Mouse (Mus musculus): ENCODE results near the gene Olfr96. TPM values are rescaled to one million over a fixed set of nuclear protein-coding genes. Genes with fewer than 3 reads are reported as not detected.

The Olfr96 gene
- polyA plus RNA-seq (2014; fragmentation: Nextera tagmentation; extraction: Ambion mirVana): not detected in 2 replicates

DNA sequence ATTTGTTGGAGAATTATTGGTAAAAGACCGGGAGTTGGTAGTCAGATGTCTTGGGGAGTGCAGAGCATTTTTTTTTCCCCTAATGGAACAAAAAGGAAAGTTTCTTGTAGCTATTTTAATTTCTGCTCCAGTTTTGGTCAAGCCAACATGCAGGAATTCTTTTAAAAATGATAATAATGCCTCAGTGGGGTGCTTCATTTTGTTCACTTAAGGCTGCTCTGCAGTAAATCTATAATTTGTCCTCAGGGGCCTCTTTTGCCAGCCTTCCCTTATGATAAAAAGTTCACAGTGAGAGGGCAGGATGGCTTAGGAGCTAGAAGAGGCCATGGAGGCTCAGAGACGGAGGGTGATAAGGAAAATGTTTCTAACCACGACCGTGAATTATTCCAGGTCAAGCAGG lies at the start of gene Olfr96:
Gene Olfr96, plus strand, starts transcription at position 301 of the 400 bp plus-strand sequence.
- H3K27ac ChIP-seq (ENCODE audit: low read depth, low read length): no peak within 1 kb of the TSS
- H3K27me3 ChIP-seq (ENCODE audit: control insufficient read depth, insufficient read depth, low read length): no peaks in the 10 kb centered on the region
- no peaks in the 10 kb centered on the region for H3K9me3 ChIP-seq (ENCODE audit: control insufficient read depth, low read length)
- no peak within 1 kb of the TSS for H3K9ac ChIP-seq (replicated peaks; ENCODE audit: low read depth, low read length)
- no peak for ATAC-seq (ENCODE audit: low read depth)
- no peaks in the 10 kb centered on the region for H3K4me1 ChIP-seq (ENCODE audit: control insufficient read depth, insufficient read depth, low read length)
- no peak within 1 kb of the TSS for H3K4me2 ChIP-seq (ENCODE audit: low read depth, low read length)
- H3K36me3 ChIP-seq (ENCODE audit: control insufficient read depth, insufficient read depth, low read length): no peaks in the 10 kb centered on the region
- 71% methylated on average over 4 of the region's 4 CpGs for WGBS
- no peak within 1 kb of the TSS for H3K4me3 ChIP-seq (ENCODE audit: low read depth, low read length)

DNA sequence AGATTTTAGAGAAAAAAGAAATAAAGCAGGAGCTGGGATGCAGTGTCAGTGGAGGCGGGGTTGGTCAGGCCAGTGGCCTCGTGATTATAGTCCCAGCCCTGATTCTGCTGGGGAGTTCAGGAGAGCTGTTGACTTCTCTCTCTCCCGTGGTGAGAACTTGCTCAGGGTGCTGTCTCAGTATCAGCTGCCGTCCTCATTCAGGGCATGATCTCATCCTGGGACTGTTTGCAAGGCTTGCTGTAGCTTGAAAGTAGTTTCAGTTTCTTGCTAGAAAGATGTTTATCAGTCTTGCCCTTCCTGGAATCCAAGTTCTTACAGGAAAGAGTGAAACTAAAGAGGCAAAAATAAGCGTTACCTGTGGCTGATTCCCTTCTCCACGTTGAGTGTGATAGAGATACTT lies 34.5 kb upstream of the Olfr96 start:
- Histone ChIP-seq H3K4me1 (ENCODE audit: control insufficient read depth, insufficient read depth, low read length) (no peaks in the 10 kb centered on the region), H3K36me3 (ENCODE audit: control insufficient read depth, insufficient read depth, low read length) (no peaks in the 10 kb centered on the region), H3K27me3 (ENCODE audit: control insufficient read depth, insufficient read depth, low read length) (no peaks in the 10 kb centered on the region), H3K4me3 (ENCODE audit: low read depth, low read length) (no peak overlapping the region), H3K9me3 (ENCODE audit: control insufficient read depth, low read length) (no peaks in the 10 kb centered on the region), H3K4me2 (ENCODE audit: low read depth, low read length) (no peak overlapping the region), H3K27ac (ENCODE audit: low read depth, low read length) (no peak overlapping the region), H3K9ac (replicated peaks; ENCODE audit: low read depth, low read length) (no peak overlapping the region)
- 56% methylated on average over 6 of the region's 6 CpGs for WGBS
- ATAC-seq (ENCODE audit: low read depth): no peak

DNA sequence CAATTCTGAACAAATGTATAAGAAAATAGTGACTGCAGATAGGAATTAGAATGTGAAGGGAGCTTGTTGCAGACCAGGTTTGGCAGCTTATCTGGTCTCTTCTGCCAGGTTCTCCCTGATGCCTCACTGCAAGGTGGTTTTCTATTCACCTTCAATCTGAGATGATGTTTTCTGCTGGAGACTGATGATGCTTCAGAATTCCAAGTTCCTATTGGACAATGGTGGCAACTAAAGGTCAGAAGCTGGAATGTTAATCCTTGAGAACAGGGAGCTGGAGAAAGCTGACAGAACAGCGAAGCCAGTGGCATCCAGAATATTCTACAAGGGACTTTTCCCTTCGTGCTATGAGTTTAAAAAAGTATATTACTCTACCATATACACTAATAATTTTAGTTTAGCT lies 29.2 kb upstream of the Olfr96 start:
- no peaks in the 10 kb centered on the region for H3K27me3 ChIP-seq (ENCODE audit: control insufficient read depth, insufficient read depth, low read length)
- WGBS: 46% methylated on average over 2 of the region's 2 CpGs
- H3K27ac ChIP-seq (ENCODE audit: low read depth, low read length): no peak overlapping the region
- no peak overlapping the region for H3K4me3 ChIP-seq (ENCODE audit: low read depth, low read length)
- H3K36me3 ChIP-seq (ENCODE audit: control insufficient read depth, insufficient read depth, low read length): no peaks in the 10 kb centered on the region
- no peak overlapping the region for H3K9ac ChIP-seq (replicated peaks; ENCODE audit: low read depth, low read length)
- no peak overlapping the region for H3K4me2 ChIP-seq (ENCODE audit: low read depth, low read length)
- H3K4me1 ChIP-seq (ENCODE audit: control insufficient read depth, insufficient read depth, low read length): no peaks in the 10 kb centered on the region
- no peaks in the 10 kb centered on the region for H3K9me3 ChIP-seq (ENCODE audit: control insufficient read depth, low read length)
- no peak; the same call in 1 of the 2 replicates for ATAC-seq (ENCODE audit: low read depth)

DNA sequence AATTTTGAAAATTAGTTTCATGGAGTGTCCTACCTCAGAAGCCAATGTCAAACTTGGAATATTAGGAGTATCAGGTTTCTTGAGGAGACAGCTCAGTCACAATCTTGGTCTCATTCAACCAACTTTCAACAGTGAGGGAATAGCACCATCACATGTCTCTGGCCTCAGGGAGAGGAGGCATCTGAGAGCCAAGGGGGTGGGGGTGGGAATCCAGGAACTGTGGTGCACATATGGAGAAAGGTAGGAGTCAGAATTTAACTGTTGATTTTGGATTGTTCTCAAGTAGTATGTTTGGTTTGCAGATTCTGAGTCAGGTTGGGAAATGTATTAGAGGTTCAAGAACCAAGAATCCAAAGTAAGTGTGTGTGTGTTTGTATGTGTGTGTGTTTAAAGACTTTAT lies 26.9 kb upstream of the Olfr96 start:
- Histone ChIP-seq H3K36me3 (ENCODE audit: control insufficient read depth, insufficient read depth, low read length) (no peaks in the 10 kb centered on the region), H3K4me3 (ENCODE audit: low read depth, low read length) (no peak overlapping the region), H3K4me2 (ENCODE audit: low read depth, low read length) (no peak overlapping the region), H3K27ac (ENCODE audit: low read depth, low read length) (no peak overlapping the region), H3K9ac (replicated peaks; ENCODE audit: low read depth, low read length) (no peak overlapping the region), H3K4me1 (ENCODE audit: control insufficient read depth, insufficient read depth, low read length) (no peaks in the 10 kb centered on the region), H3K27me3 (ENCODE audit: control insufficient read depth, insufficient read depth, low read length) (peaks cover 10% of the 10 kb centered on the region; the same call in 1 of the 2 replicates), H3K9me3 (ENCODE audit: control insufficient read depth, low read length) (no peaks in the 10 kb centered on the region)
- ATAC-seq (ENCODE audit: low read depth): no peak

DNA sequence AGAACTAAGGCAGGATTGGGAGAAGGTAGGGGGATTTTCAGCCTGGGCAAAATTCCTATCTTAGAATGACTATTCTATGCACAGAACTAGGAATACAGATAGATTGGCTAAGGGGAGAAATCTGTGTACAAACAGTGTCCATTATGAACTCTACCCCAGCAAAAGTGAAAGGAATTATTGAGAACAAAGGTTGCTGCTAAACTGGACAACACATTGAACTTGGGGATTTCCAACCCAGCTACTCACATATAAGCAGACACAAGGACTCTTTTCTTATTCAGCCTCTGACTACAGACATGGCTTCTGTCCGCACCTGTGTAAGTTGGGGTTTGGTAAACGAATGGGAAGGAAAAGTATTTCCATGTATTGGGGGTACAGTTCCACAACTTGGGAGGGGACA lies 26.3 kb upstream of the Olfr96 start, which contains the start of gene Ubd:
Gene Ubd, plus strand, starts transcription at position 237 of the 400 bp plus-strand sequence.
- Histone ChIP-seq H3K27ac (ENCODE audit: low read depth, low read length) (no peak within 1 kb of the TSS), H3K27me3 (ENCODE audit: control insufficient read depth, insufficient read depth, low read length) (peaks cover 10% of the 10 kb centered on the region)
- whole genome bisulfite sequencing: 88% methylated on average over 2 of the region's 2 CpGs

DNA sequence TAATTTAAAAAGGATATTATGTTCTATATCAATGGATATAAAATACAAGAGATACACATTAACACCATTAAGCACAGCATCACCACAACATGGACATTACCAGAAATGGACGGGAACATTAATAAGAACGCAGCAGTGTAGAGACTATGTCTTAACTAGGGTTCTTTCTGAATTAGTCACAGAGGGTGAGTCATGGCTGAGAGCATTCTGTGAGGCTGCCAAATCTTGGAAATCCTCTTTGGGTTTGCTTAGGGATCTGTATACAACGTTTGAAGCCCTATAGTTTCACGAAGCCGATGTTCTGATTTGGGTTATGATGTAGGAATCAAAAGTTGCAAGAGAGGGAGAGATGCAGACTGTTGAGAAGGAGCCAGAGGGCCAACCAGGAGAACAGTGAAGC lies 25.2 kb upstream of the Olfr96 start:
- H3K9ac ChIP-seq (replicated peaks; ENCODE audit: low read depth, low read length): no peak overlapping the region
- H3K27ac ChIP-seq (ENCODE audit: low read depth, low read length): no peak overlapping the region
- H3K4me3 ChIP-seq (ENCODE audit: low read depth, low read length): no peak overlapping the region
- WGBS: 93% methylated on average over 5 of the region's 5 CpGs
- no peaks in the 10 kb centered on the region for H3K36me3 ChIP-seq (ENCODE audit: control insufficient read depth, insufficient read depth, low read length)
- peaks cover 10% of the 10 kb centered on the region for H3K27me3 ChIP-seq (ENCODE audit: control insufficient read depth, insufficient read depth, low read length)
- no peaks in the 10 kb centered on the region for H3K4me1 ChIP-seq (ENCODE audit: control insufficient read depth, insufficient read depth, low read length)
- H3K9me3 ChIP-seq (ENCODE audit: control insufficient read depth, low read length): no peaks in the 10 kb centered on the region
- H3K4me2 ChIP-seq (ENCODE audit: low read depth, low read length): no peak overlapping the region
- ATAC-seq (ENCODE audit: low read depth): no peak

More for the DNA sequence above, 26.3 kb upstream of the Olfr96 start, which contains the start of gene Ubd:
- no peaks in the 10 kb centered on the region for H3K4me1 ChIP-seq (ENCODE audit: control insufficient read depth, insufficient read depth, low read length)
- H3K36me3 ChIP-seq (ENCODE audit: control insufficient read depth, insufficient read depth, low read length): no peaks in the 10 kb centered on the region
- no peak within 1 kb of the TSS for H3K4me3 ChIP-seq (ENCODE audit: low read depth, low read length)
- no peaks in the 10 kb centered on the region for H3K9me3 ChIP-seq (ENCODE audit: control insufficient read depth, low read length)
- H3K9ac ChIP-seq (replicated peaks; ENCODE audit: low read depth, low read length): no peak within 1 kb of the TSS
- H3K4me2 ChIP-seq (ENCODE audit: low read depth, low read length): no peak within 1 kb of the TSS
- ATAC-seq (ENCODE audit: low read depth): no peak

DNA sequence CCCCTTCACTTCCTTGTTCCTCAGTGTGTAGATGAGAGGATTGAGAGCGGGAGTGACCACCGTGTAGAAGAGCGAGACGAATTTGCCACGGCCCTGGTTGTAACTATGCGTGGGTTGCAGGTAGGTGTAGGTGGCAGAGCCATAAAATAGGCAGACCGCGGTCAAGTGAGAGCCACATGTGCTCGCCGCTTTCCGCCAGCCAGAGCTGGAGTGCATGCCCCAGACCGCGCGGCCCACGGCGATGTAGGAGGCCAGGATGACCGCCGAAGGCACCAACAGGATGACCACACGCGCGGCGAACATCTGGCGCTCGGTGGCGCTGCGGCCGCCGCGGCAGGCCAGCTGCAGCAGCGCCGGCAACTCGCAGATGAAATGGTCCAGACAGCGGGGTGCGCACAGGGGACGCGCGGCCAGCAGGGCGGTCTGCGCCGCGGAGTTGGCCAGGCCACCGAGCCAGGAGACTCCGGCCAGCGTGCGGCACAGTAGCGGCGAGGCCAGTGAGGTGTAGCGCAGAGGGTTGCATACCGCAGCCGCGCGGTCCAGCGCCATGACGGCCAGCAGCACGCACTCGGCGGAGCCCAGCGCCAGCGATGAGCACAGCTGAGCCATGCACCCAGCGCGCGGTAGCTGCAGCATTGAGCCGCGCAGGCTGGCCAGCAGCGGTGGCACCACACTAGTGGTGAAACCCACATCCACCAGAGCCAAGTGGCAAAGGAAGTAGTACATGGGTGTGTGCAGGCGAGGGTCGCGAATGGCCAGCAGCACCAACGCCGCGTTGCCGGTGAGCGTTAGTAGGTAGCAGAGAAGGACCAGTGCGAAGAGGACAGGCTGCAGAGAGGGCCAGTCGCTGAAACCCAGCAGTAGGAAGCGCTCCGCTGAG lies 22.9 kb upstream of the Olfr96 start:
- Histone ChIP-seq H3K9me3 (ENCODE audit: control insufficient read depth, low read length) (no peaks in the 10 kb centered on the region), H3K27me3 (ENCODE audit: control insufficient read depth, insufficient read depth, low read length) (peaks cover 10% of the 10 kb centered on the region), H3K4me3 (ENCODE audit: low read depth, low read length) (peak overlapping the region; percentile 58), H3K27ac (ENCODE audit: low read depth, low read length) (peak overlapping the region; percentile 40), H3K9ac (replicated peaks; ENCODE audit: low read depth, low read length) (peak overlapping the region; percentile 68), H3K4me2 (ENCODE audit: low read depth, low read length) (peak overlapping the region; percentile 84), H3K4me1 (ENCODE audit: control insufficient read depth, insufficient read depth, low read length) (no peaks in the 10 kb centered on the region), H3K36me3 (ENCODE audit: control insufficient read depth, insufficient read depth, low read length) (no peaks in the 10 kb centered on the region)
- under 1% methylated on average over 77 of the region's 77 CpGs for WGBS
- ATAC-seq (ENCODE audit: low read depth): peak; percentile 97

DNA sequence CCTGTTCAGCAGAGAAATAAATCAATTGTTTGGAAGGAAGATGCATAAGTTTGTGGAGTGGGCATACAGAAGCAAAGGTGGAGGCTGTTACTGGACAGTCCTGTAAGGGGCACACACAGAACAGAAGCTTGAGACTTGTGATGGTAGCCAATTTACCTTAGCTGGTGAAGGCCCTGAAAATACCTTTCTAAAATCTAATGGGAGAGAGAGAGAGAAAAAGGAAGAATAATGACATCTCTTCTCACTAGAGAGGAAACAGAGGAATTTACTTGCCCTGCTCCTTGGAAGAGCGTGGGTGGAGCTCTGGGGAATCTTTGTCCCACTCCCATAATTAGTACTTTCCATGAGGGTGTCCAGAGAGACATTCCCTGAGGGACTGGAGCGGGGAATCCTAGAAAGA lies 19.1 kb upstream of the Olfr96 start, which contains the start of gene Olfr94:
Gene Olfr94, minus strand, starts transcription at position 101 of the 400 bp plus-strand sequence.
- ATAC-seq (ENCODE audit: low read depth): no peak
- Histone ChIP-seq H3K9me3 (ENCODE audit: control insufficient read depth, low read length) (no peaks in the 10 kb centered on the region), H3K27me3 (ENCODE audit: control insufficient read depth, insufficient read depth, low read length) (peaks cover 10% of the 10 kb centered on the region), H3K36me3 (ENCODE audit: control insufficient read depth, insufficient read depth, low read length) (no peaks in the 10 kb centered on the region), H3K4me1 (ENCODE audit: control insufficient read depth, insufficient read depth, low read length) (no peaks in the 10 kb centered on the region), H3K9ac (replicated peaks; ENCODE audit: low read depth, low read length) (no peak within 1 kb of the TSS), H3K4me3 (ENCODE audit: low read depth, low read length) (no peak within 1 kb of the TSS), H3K4me2 (ENCODE audit: low read depth, low read length) (no peak within 1 kb of the TSS), H3K27ac (ENCODE audit: low read depth, low read length) (no peak within 1 kb of the TSS)
- WGBS: 79% methylated on average over 2 of the region's 2 CpGs

DNA sequence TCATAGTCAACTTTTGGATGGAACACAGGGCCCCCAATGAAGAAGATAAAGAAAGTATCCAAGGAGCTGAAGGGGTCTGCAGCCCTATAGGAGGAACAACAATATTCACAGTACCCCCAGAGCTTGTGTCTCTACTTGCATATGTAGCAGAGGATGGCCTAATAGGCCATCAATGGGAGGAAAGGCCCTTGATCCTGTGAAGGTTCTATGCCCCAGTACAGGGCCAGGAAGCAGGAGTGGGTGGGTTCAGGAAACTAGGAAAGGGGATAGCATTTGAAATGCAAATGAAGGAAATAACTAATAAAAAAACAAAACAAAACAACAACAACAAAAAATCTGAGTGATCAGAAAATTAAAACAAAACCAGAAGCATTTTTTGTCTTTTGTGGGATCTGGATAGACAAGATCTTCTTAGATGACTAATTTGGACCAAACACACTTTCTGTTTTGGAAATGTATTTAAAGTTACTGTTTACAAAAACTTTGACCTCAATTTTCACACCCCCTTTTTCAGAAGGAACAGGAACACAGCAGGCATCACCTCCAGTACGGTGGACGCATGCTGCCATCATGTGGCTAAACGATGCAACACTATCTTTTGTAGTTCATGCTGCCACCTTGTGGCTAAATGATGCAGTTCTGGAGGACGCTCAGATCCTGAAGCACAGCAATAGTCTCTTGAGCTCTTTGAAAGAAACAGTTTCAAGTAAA lies 16.6 kb upstream of the Olfr96 start:
- 0% methylated on average over 4 of the region's 4 CpGs for WGBS
- no peaks in the 10 kb centered on the region; the same call in 1 of the 2 replicates for H3K27me3 ChIP-seq (ENCODE audit: control insufficient read depth, insufficient read depth, low read length)

More for the DNA sequence above, 16.6 kb upstream of the Olfr96 start:
- H3K9ac ChIP-seq (replicated peaks; ENCODE audit: low read depth, low read length): no peak overlapping the region
- peak; percentile 89 for ATAC-seq (ENCODE audit: low read depth)
- H3K27ac ChIP-seq (ENCODE audit: low read depth, low read length): no peak overlapping the region
- no peaks in the 10 kb centered on the region for H3K36me3 ChIP-seq (ENCODE audit: control insufficient read depth, insufficient read depth, low read length)
- no peaks in the 10 kb centered on the region for H3K9me3 ChIP-seq (ENCODE audit: control insufficient read depth, low read length)
- no peaks in the 10 kb centered on the region for H3K4me1 ChIP-seq (ENCODE audit: control insufficient read depth, insufficient read depth, low read length)
- no peak overlapping the region for H3K4me2 ChIP-seq (ENCODE audit: low read depth, low read length)
- H3K4me3 ChIP-seq (ENCODE audit: low read depth, low read length): no peak overlapping the region
